Mouse (Mus musculus) kidney, embryonic 14.5 days (tissue): Measurements from ENCODE around the gene Hes7. TPM values are rescaled to one million over a fixed set of nuclear protein-coding genes. Genes with fewer than 3 reads are reported as not detected.
A peak's percentile ranks its signal among the peaks of the same experiment; 100 is the strongest.

ENCODE experiments used
- ATAC-seq: fragments of 200-750 bp; cut with Nextera tagmentation; 2 replicates; pipeline ENCODE4 v1.8.0; 2017; ENCODE audit warnings: moderate number of reproducible peaks, mild to moderate bottlenecking, moderate TSS enrichment, moderate library complexity; ENCODE audit not compliant: low FRiP score, low TSS enrichment
- H3K27ac ChIP-seq: fragments of 300-500 bp; sonication (generic); 2 replicates; pipeline ENCODE4 v1.5.1; 2014; ENCODE audit warnings: low read depth, mild to moderate bottlenecking, low read length, moderate library complexity, mixed read lengths
- H3K27me3 ChIP-seq: fragments of 300-500 bp; sonication (generic); 2 replicates; pipeline ENCODE4 v1.6.1; 2014; ENCODE audit warnings: mild to moderate bottlenecking, low read length; ENCODE audit not compliant: control insufficient read depth, insufficient read depth
- H3K36me3 ChIP-seq: fragments of 300-500 bp; sonication (generic); 2 replicates; pipeline ENCODE4 v1.6.1; 2014; ENCODE audit warnings: low read length, mixed read lengths; ENCODE audit not compliant: control insufficient read depth, insufficient read depth
- H3K4me1 ChIP-seq: fragments of 300-500 bp; sonication (generic); 2 replicates; pipeline ENCODE4 v1.6.1; 2014; ENCODE audit warnings: low read length, mixed read lengths; ENCODE audit not compliant: control insufficient read depth, insufficient read depth
- H3K4me2 ChIP-seq: fragments of 300-500 bp; sonication (generic); replicated peaks from 2 replicates; pipeline ENCODE4 v1.6.1; 2014; ENCODE audit warnings: low read depth, mild to moderate bottlenecking, low read length
- H3K4me3 ChIP-seq: fragments of 300-500 bp; sonication (generic); 2 replicates; pipeline ENCODE4 v1.5.1; 2014; ENCODE audit warnings: mild to moderate bottlenecking, low read length
- H3K9ac ChIP-seq: fragments of 300-500 bp; sonication (generic); 2 replicates; pipeline ENCODE4 v1.6.1; 2014; ENCODE audit warnings: low read depth, mild to moderate bottlenecking, low read length, moderate library complexity
- H3K9me3 ChIP-seq: fragments of 300-500 bp; sonication (generic); 2 replicates; pipeline ENCODE4 v1.6.1; 2016; ENCODE audit warnings: low read length; ENCODE audit not compliant: control insufficient read depth
- WGBS: fragments of 180-500 bp; shearing (Covaris S2); extraction: QIAGEN DNeasy Blood & Tissue Kit; methylation state at CpG from one replicate; pipeline ENCODE4 v1.1.7; 2014; 5-methylcytosine and 5-hydroxymethylcytosine counted together
- polyA plus RNA-seq: library from polyadenylated mRNA; unstranded; fragments of >200 nt; fragmentation: Nextera tagmentation; extraction: Ambion mirVana; gene quantifications from 2 replicates; pipeline ENCODE4 v1.2.1, GENCODE M21; 2014

Hes7 gene
- polyA plus RNA-seq, 1 experiment from 2014 or later = 0.23 TPM

GRCm38 (mm10) chr11:69104487-69104886 lies 15.7 kb upstream of the Hes7 start:
- no peak overlapping the region for H3K27ac ChIP-seq
- H3K9ac ChIP-seq = no peak overlapping the region
- peaks cover 84% of the 10 kb centered on the region for H3K36me3 ChIP-seq
- no peaks in the 10 kb centered on the region for H3K9me3 ChIP-seq
- H3K4me2 ChIP-seq = no peak overlapping the region
- no peak for ATAC-seq
- H3K4me1 ChIP-seq = peaks cover 12% of the 10 kb centered on the region
- no peaks in the 10 kb centered on the region for H3K27me3 ChIP-seq
- no peak overlapping the region for H3K4me3 ChIP-seq
- 85% methylated on average over 14 of the region's 14 CpGs for WGBS

DNA sequence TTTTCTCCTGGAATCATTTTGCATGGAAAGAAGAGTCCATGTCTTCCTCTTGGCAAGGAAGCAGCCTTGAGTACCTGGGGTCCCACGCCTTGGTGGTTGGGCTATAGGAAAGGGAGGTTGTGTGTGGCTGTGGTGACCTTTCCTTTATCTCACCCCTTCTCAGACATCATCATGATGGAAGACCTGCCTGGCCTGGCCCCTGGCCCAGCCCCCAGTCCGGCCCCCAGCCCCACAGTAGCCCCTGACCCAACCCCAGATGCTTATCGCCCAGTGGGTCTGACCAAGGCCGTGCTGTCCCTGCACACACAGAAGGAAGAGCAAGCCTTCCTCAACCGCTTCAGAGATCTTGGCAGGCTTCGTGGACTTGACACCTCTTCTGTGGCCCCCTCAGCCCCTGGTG lies 15.0 kb upstream of the Hes7 start:
- Histone ChIP-seq H3K27me3 (no peaks in the 10 kb centered on the region), H3K27ac (no peak overlapping the region), H3K4me3 (no peak overlapping the region), H3K9me3 (no peaks in the 10 kb centered on the region), H3K4me1 (peaks cover 6% of the 10 kb centered on the region), H3K4me2 (no peak overlapping the region), H3K36me3 (peaks cover 84% of the 10 kb centered on the region), H3K9ac (no peak overlapping the region)
- 90% methylated on average over 6 of the region's 6 CpGs for WGBS
- no peak for ATAC-seq

DNA sequence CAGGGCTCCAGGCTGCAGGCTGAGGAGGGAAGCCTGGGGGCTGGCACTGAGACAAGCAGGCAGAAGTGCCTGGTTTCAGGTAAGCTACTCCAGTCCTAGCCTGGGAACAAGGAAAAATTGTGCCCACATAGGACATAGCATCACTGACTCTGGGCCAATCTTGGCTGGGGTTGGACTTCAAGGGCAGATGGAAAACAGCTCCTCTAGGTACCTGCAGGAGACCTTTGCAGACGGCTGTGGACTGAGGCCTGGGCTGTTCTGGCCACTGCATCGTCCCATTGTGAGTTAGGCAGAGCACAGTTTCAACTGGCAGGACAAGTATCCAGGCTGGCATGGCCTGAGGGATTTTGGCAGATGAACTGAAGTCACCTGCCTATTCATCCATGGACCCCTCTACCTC lies 14.4 kb upstream of the Hes7 start:
- Histone ChIP-seq H3K27me3 (no peaks in the 10 kb centered on the region), H3K9ac (no peak overlapping the region), H3K4me3 (no peak overlapping the region), H3K9me3 (no peaks in the 10 kb centered on the region), H3K4me2 (no peak overlapping the region), H3K36me3 (peaks cover 81% of the 10 kb centered on the region), H3K4me1 (peaks cover under 1% of the 10 kb centered on the region), H3K27ac (no peak overlapping the region)
- 83% methylated on average over 2 of the region's 2 CpGs for WGBS
- no peak for ATAC-seq

DNA sequence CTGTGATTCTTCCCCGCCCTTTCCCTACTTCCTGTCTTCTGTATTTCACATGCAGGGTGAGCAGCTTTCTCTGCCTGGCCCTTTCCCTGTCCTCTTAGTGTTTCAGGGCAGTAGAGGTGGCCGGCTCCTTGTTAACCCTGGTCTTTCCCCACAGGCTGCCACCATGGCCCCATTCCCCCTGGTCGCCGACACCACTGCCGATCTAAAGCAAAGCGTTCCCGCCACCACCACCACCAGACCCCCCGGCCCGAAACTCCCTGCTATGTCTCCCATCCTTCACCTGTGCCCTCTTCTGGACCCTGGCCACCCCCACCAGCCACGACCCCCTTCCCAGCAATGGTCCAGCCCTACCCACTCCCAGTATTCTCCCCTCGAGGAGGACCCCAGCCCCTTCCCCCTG lies 13.9 kb upstream of the Hes7 start:
- Histone ChIP-seq H3K9ac (no peak overlapping the region), H3K9me3 (no peaks in the 10 kb centered on the region), H3K4me1 (no peaks in the 10 kb centered on the region), H3K27ac (no peak overlapping the region), H3K36me3 (peaks cover 76% of the 10 kb centered on the region), H3K27me3 (no peaks in the 10 kb centered on the region), H3K4me2 (no peak overlapping the region), H3K4me3 (no peak overlapping the region)
- WGBS = 94% methylated on average over 11 of the region's 11 CpGs
- ATAC-seq = no peak

DNA sequence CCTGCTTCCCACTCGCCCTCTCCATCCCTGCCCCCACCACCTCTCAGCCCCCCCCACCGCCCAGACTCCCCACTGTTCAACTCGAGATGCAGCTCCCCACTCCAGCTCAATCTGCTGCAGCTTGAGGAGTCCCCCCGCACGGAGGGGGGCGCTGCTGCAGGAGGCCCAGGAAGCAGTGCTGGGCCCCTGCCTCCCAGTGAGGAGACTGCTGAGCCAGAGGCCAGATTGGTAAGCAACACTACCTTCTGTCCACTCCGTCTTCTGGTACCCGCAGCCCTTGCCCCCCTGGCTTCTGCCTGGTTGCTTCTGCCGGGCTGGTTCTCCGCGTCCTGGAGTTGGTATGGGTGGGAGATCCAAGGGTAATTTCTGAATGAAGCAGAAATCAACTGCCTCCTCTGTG lies 13.4 kb upstream of the Hes7 start:
- no peak overlapping the region for H3K9ac ChIP-seq
- H3K36me3 ChIP-seq = peaks cover 71% of the 10 kb centered on the region
- ATAC-seq = no peak
- no peak overlapping the region for H3K4me2 ChIP-seq
- no peak overlapping the region for H3K27ac ChIP-seq
- H3K4me1 ChIP-seq = no peaks in the 10 kb centered on the region
- no peak overlapping the region for H3K4me3 ChIP-seq
- H3K9me3 ChIP-seq = no peaks in the 10 kb centered on the region
- 90% methylated on average over 11 of the region's 11 CpGs for WGBS
- H3K27me3 ChIP-seq = no peaks in the 10 kb centered on the region

GRCm38 (mm10) chr11:69107676-69108075 lies 12.5 kb upstream of the Hes7 start:
- no peak overlapping the region for H3K27ac ChIP-seq
- 90% methylated on average over 11 of the region's 11 CpGs for WGBS
- H3K9me3 ChIP-seq = no peaks in the 10 kb centered on the region
- H3K27me3 ChIP-seq = peaks cover 4% of the 10 kb centered on the region; the same call in 1 of the 2 replicates
- H3K4me2 ChIP-seq = no peak overlapping the region
- H3K4me3 ChIP-seq = no peak overlapping the region
- peaks cover 62% of the 10 kb centered on the region for H3K36me3 ChIP-seq
- no peaks in the 10 kb centered on the region for H3K4me1 ChIP-seq
- ATAC-seq = no peak
- no peak overlapping the region for H3K9ac ChIP-seq

DNA sequence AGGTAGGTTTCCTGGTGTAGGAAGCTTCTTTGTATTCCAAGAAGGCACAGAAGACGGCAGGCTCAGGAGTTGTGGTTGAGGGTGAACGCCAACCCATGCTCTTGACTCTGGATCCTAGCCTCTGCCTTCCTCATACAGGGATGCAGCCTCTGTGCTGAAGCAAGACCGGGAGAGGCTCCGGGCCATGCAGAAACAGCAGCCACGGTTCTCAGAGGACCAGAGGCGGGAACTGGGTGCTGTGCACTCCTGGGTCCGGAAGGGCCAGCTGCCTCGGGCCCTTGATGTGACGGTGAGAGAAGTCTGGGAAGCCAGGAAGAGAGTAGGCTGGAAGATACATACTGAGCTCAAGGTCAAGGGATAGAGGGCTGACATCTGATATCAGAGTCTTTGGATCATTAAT lies 12.0 kb upstream of the Hes7 start:
- Histone ChIP-seq H3K9me3 (no peaks in the 10 kb centered on the region), H3K9ac (no peak overlapping the region), H3K4me1 (no peaks in the 10 kb centered on the region), H3K4me2 (no peak overlapping the region), H3K27ac (no peak overlapping the region), H3K36me3 (peaks cover 57% of the 10 kb centered on the region), H3K4me3 (no peak overlapping the region), H3K27me3 (peaks cover 4% of the 10 kb centered on the region; the same call in 1 of the 2 replicates)
- no peak for ATAC-seq
- WGBS = 84% methylated on average over 9 of the region's 9 CpGs

DNA sequence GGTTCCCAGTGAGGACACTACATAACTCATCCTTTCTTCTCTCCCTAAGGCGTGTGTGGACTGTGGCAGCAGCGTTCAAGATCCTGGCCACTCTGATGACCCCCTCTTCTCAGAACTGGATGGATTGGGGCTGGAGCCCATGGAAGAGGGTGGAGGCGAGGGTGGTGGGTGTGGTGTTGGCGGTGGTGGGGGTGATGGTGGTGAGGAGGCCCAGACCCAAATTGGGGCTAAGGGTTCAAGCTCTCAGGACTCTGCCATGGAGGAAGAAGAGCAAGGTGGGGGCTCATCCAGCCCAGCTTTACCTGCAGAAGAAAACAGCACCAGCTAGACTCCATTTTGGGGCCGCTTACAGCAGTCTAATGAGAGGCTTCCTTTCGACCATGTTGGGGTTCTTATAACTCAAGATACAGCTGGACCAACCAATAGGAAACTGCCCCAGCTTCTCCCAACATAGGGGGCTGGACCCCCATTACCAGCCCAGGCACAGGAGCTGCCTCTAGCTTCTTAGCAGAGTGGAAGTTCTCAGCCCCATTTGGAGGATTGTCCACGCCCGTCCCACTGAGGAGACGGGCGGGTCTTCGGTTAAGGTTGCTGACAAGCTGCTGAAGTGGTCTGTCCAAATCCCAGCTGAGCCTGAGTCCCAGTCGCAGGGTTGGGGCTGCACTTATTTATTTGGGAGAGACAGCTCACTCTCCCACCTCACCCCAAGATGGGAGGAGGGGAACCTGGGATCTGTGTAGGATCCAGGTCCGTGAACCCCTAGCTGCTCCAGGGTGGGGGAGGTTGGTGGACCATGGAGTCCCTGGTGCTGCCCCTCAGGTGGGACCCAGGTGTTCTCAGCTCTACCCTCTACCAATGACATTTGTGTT lies 10.9 kb upstream of the Hes7 start:
- WGBS = 85% methylated on average over 13 of the region's 13 CpGs
- H3K9ac ChIP-seq = no peak overlapping the region
- peaks cover 4% of the 10 kb centered on the region; the same call in 1 of the 2 replicates for H3K27me3 ChIP-seq
- peaks cover 46% of the 10 kb centered on the region for H3K36me3 ChIP-seq
- H3K4me1 ChIP-seq = no peaks in the 10 kb centered on the region
- no peaks in the 10 kb centered on the region for H3K9me3 ChIP-seq
- H3K27ac ChIP-seq = no peak overlapping the region
- H3K4me3 ChIP-seq = no peak overlapping the region
- H3K4me2 ChIP-seq = no peak overlapping the region
- peak; percentile 21; the same call in 1 of the 2 replicates for ATAC-seq

- under 1% methylated on average over 30 of the region's 30 CpGs for WGBS
- Histone ChIP-seq H3K27ac (no peak overlapping the region), H3K9me3 (no peaks in the 10 kb centered on the region)
Observed at GRCm38 (mm10) chr11:69110319-69111046, 9.7 kb upstream of the Hes7 start.

More at GRCm38 (mm10) chr11:69110319-69111046, 9.7 kb upstream of the Hes7 start:
- H3K4me2 ChIP-seq = peak overlapping the region; percentile 51
- peak overlapping the region; percentile 58 for H3K4me3 ChIP-seq
- peaks cover 34% of the 10 kb centered on the region for H3K36me3 ChIP-seq
- H3K4me1 ChIP-seq = no peaks in the 10 kb centered on the region
- H3K9ac ChIP-seq = peak overlapping the region; percentile 38; the same call in 1 of the 2 replicates
- ATAC-seq = peak; percentile 77
- peaks cover 4% of the 10 kb centered on the region; the same call in 1 of the 2 replicates for H3K27me3 ChIP-seq
